Mouse (Mus musculus) cerebellum, postnatal 4 days (tissue): ENCODE data around the gene Tpm1.

Experiments
- DNase-seq, 2 experiments: peaks; one replicate each; pipeline ENCODE4 v3.0.0; 2022; ENCODE audit warnings: low spot score in 2 of 2, mixed read lengths in 1 of 2

Gene Tpm1

DNA sequence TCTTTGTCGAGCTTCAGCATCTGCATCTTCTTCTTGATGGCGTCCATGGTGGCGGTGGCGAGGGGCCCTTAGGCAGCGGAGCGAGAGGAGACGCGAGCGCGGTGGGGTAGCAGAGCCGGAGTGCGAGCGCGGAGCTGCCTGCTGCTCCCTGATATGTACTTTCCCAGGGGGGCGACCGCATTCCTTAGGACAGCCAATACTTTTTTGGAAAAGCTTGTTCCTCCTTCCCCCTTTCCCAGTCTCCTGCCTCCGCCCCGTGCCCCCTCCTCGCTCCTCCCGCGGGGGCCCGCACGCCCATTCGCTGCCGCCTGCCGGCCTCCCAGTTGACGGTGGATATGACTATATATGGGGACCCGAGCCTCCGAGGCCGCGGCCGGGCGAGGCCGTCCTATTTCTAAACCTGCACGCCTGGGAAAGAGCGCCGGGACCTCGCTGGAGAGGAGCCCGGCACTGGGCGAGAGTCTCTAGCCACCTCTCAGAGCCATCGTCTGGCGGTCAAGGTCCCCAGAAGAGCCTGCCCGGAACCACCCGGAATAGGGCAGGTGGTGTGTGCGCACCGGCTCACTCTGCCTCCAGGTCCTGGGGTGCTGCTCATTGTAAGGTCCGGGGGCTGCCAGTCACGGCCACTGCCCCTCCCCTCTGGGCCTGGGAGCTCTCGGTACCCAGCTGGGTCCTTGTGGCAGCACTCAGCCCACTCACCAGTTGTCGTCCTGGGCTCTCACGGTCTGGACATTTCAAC lies at the start of gene Tpm1:
TSS of gene Tpm1 (minus strand) at position 321 of the 739 bp plus-strand sequence.
- DNase-seq, result peak in 1 of 2 experiments; percentile 32

DNA sequence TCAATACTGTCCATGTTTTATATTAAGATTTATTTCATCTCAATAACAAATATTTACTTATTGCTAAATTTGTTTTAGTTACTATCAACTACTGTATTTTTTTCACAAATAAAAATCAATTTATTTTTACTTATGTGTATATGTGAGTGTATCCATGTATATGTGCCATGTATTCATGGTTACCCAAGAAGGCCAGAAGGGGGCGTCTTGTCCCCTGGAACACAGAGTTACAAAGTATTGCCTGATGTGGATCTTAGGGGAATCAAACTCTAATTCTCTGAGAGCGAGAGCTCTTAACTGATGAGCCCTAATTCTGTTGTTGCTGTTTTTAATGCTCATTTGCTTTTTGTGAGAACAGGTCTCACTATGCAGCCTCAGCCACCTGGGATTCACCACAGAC lies 45.2 kb upstream of the Tpm1 start:
- no peak for DNase-seq

DNA sequence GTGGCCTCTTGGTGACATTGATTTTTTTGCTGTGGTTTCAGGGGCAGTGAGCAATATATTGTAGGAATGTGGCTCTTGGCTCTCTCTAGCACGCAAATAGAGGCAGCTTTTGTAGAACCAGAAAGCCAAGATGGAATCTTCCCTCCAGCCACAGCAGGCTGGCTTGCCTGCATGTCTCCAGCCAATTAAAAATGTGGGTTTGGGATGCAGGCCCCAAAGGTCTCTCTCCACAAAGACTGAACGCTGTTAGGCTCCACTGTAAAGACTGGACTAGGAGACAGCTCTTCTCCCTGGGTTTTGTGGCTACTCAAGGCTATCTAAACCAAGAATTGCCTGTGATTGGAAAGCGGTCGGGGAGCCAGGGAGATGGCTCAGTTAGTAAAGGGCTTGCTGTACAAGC lies 43.0 kb upstream of the Tpm1 start:
- DNase-seq, result no peak

DNA sequence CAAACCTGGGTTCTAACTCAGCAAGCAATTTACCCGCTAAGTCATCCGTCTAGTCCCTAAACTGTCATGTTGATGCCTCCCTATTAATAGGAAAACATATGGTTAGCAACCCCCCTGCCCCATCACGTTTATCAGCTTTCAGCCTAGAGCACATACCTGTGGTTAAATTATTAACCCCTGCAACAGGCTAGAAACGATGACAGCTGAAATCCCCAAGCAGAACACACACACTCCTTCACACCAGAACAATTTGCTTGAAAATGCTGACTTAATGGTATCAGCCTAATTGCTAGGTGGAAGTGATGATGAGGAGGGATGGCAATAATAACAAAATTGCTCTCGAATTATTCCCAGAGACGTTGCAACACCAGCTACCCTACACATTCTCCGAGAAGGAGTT lies 42.4 kb upstream of the Tpm1 start:
- DNase-seq, result no peak

DNA sequence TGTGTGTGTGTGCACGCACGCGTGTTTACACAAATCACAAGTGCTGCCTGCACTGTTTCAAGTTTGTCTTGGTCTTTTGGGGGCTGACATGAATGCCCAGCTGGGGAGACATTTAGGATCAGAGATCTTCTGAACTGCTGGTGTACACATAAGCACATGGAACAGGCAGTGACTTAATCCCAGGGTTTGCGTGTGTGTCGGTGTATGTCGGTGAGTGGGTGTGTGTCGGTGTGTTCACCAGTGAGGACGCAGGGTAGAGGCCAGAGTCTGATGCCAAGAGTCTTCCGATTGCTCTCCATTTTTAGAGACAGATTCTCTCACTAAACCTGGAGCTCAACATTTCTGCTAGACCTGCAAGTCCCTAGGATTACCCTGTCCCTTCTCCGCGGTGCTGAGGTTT lies 41.9 kb upstream of the Tpm1 start:
- no peak for DNase-seq

DNA sequence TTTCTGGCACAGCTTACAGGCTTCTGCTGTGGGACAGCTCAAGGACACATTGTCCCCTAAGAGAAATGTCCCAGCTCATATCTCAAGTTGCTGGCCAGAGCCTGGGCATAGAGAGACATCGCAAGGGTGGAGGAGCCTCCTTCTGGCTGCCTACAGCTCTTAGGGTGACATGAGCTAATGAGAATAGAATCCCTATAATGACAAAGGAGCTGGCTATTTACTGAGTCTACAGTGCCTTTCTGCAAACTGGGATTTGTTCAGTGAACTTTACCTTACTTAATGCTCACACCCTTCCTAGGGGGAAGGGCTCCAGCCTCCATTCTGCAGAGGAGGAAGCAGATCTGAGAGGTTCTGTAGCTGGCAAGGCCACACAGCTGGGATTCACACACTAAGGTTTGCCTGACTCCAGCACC lies 41.4 kb upstream of the Tpm1 start:
- DNase-seq, result no peak

DNA sequence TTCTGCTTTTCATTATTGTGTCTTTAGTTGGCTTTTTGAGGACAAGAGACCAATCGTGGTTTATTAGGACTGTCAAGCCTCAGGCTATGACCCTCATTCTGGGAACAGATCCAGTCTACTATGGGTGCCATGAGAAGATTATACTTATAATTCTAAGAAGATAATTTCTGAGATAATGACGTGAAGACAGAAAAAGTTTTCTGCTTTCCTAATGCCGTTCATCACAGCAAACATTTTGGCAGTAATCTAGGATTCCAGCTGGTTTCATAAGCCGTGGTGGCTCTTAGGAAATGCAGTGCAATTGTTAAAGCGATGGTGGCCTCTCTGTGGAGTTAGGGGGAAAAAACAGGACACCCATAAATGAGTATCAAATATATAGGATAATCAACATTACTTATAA lies 40.0 kb upstream of the Tpm1 start:
- DNase-seq, result no peak

DNA sequence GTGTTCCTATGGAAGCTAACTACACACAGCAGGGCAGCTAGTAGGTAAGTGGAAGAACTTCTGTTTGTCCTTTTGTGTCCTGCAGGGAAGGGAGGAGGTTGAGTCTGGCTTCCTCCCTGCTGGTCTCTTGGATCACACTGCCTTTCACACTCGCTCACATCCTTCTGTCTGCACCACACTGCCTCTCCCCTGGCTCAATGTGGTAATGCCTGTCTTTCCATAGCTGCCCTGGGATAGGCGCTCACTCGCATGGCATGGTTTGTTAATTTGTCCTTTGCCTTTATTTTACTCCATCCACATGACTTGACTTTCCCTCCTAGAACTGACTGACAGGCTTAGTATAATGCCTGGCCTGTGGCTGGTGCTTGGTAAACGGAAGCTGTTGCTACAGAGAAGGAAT lies 34.6 kb upstream of the Tpm1 start:
- DNase-seq, result no peak

DNA sequence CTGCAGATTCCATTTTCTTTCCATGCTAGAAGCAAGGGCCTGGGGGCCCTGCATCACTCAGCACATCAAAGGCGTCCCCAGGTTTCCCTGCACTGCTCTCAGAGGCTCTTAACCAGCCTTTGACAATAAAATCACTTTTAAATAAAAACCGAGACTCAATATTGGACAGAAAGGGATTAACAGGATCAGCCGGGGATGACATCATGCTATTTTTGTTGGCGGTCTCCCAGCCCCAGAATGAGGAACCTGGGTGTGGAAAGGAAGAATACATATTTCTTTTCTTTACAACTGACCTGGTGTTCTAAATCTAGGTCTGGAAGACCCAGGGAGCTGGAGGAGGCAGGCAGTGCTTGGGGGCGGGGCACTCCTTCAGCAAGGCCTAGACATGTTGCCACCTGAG lies 32.5 kb upstream of the Tpm1 start:
- no peak for DNase-seq

DNA sequence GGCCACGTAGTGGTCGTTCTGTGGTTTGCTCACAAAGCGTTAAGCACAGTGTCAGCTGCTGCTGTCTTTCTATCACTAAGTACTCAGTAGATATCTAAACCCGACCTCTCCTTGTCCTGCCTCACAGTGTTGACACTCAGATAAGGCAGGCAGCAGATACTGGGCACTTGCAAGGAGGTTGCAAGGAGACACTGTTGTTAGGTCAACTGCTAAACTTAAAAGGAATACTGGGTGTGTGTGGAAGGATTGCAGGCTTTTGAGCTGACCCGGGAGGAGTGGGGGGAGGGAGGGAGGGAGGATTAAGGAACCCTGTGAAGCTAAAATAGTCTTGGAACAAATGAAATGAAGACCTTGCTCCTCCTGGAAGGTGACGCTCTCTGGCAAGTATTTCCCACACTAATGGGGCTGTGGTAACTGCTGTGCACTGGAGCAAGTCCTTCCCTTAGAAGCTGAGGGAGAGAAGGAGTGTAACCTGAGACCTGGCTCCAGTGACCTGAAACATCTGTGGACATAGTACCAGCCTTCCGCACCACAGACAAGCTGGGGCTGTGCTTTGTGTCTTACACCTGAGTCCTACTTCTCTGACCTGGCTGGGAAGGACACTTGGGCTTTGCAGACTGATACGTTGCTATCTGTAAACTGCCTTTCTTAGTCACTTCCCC lies 28.6 kb upstream of the Tpm1 start:
- DNase-seq, result no peak

DNA sequence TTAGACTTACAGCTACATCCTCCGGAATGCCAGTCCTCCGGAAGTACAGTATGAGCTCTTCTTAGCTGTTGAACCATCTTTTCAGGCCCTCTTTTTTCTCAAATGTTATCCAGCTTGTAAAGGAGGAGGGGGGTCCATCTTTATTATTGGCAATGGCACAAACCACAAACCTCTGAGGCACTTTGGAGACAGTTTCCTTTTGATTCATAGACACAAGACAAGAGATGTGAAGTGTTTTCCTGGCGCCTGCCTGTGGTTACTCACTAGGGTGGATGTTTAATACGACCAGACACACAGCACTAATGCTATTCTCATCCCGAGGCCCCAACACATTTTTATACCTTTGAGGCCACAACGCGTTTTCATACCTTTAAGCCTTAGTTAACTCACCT lies 28.1 kb upstream of the Tpm1 start:
- DNase-seq, result no peak

DNA sequence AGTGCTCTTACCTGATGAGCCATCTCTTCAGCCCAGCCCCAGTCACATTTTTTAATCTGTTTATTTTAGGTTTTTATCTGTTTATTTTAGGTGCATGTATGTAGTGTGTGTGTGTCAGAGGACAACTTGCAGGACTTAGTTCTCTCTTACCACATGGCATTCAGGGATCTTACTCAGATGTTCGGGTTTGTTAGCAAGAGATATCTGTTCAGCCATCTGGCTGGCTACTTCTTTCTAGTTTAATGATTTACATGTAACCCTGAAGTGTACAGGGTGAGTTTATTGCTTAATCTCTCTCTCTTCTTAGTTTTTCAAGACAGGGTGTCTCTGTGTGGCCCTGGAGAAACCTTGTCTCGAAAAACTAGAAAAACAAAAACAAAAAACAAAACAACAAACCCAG lies 23.0 kb upstream of the Tpm1 start:
- no peak for DNase-seq

DNA sequence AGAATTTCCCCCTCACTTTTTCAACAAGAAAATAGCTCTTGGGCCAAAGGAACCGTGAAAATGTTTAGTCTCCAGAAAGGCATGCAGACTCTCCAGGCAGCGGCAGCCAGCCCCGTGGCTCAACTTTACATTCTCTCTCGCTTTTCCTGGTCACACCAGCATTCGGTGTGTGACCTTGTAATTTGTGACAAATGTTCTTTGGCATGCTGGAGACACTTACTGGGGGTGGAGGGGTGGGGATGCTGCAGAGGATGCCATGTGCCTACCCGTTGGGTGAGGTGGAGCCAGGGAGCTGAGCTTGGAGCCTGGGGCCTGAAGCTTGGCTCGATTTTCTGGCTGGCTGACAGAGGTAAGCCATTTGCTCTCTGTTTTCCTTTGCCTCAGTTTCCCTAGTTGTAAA lies 22.4 kb upstream of the Tpm1 start:
- DNase-seq, result no peak

DNA sequence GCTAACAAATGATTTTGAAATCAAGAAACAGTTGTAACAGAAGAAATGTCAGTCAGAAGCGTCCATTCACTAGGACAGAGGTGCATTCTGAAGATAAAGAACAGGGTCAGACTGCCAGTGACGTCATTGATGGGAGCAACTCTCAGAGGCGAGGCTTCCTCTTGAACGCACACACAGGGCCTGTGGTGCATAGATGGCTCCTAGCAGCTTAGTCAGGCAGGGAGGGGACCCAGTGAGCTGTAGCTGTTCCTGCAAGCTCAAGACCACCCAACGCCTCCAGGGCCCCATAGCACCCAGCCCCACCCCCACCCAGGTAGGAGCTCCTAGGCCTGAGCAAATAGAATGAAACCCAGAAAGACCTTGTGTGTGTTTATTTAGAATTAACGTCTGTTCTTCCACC lies 21.9 kb upstream of the Tpm1 start:
- DNase-seq, result no peak

DNA sequence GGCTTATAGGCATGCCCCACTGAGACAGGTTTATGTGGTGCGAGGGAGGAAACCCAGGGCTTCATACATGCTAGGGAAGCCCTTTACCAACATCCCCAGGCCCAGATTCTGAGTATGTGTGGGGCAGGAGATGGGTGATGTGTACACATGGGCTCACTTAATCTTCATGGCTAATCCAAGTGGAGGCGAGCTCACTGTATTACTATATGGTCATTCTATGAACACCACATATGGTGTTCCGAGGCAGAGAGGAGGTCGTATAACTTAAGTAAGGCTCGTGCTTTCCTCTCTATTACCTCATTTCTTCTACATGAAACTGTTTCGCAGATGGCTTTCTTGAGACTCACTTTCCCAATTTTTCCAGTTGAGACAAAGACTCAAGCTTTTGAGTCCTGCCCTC lies 17.4 kb upstream of the Tpm1 start:
- no peak for DNase-seq

DNA sequence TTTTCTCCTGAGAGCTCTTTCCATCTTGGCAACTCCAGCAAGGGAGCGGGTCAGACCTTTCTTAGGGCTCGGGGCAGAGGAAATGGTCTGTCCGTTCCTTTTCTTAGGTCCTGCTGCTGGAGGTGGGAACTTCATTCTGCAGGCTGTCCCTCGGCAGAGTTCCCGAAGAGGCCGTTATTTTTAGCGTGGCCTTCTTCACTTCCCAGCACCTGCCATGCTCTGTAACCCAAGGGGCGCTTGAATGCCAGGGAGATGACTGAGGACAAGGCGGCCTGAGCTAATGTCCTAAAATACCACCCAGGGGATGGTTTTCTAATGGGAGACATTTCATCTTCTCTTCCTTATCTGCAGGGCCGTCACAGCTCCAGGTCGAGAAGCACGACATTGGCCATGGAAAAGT lies 10.5 kb upstream of the Tpm1 start:
- DNase-seq, result no peak

DNA sequence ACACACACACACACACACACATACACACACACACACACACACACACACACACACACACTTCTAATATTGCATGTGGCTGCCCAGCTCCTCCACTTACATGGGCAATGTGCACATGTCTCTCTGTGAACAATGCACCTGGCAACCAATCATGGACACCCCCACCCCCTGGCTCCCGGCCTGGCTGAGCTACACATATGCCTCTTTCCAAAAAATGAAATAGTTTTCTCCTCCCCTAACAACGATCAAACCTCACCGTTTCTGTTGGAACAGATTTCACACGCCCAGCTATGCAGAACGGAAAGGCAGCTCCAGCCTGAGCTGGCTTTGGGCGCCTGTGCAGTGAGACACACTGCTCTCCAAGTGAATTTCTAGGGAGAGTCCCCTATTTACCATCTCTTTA lies 9.2 kb upstream of the Tpm1 start:
- DNase-seq, result no peak

DNA sequence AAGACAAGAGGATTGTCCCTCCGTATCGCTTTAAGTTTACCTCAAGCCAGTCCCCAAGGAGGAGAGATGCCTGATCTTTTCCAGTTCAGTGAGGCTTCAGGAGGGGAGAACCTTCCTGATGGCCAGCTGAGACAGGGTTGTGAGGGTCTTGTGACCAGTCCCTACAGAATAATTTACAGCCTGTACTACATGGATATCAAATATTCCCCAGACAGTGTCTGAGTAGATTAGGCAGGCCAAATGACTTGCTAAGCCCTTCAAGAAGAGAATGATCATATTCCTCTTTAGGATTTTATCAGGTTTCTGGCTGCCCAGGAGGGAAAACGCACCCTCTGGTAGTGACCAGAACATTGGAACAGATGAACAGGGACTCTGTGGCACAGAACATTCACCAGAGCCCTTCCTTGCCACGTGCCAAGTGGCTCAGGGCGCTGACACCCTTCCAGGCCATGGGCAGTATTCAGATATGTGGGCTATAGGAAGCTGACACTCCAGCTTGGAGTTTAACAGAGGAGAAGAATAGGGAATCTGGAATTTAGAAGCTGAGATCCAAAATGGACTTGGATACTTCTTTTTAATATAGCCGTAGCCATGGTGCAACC lies 1.6 kb upstream of the Tpm1 start:
- DNase-seq, result no peak

DNA sequence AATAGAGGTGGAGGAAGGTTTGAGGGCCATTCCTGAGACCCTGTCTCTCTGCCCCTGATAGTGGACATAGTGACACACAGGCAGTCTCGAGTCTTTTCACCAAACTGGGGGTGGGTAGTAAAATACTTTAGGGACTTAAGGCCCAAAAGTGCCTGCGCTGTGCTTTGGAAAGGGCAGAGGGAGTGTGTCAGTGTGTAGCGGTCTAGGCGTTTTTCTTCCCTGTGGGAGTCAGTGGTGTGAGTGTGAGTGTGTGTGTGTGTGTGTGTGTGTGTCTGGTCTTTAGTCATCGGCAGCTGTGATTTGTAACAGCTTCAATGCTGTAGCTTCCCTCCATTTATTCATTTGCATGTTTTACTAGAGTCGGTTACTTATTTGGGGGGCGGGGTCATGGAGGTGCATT lies 630 bp upstream of the Tpm1 start:
- DNase-seq, result no peak

DNA sequence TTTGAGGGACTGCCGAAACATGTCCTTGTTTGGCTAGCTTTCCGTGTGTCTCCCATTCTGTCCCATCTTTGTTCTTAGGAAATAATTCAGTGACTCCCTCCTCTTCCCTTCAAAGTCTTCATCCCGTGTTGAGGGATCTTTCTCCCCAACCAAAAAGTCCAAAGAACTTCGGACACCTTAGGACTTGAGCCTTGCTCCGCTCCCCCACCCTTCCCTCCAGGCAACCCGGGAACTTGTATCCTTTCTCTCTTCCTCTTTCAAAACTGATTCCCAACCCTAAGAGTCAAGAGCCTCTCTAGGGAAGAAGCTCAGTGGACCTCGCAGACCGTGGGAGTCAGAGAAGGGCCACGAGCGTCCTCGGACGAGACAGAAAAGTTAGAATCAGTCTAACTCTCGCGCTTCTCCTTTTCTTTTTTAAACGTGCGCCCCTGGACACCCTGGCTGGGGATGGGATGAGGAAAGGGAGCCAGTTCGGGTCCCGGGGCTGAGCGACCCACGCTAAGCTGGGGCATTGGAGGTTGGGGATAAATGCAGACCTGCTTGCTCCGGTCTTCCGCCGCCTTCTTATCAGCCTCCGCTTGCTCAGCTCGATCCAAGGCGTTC lies 622 bp downstream of the Tpm1 start:
- no peak for DNase-seq

DNA sequence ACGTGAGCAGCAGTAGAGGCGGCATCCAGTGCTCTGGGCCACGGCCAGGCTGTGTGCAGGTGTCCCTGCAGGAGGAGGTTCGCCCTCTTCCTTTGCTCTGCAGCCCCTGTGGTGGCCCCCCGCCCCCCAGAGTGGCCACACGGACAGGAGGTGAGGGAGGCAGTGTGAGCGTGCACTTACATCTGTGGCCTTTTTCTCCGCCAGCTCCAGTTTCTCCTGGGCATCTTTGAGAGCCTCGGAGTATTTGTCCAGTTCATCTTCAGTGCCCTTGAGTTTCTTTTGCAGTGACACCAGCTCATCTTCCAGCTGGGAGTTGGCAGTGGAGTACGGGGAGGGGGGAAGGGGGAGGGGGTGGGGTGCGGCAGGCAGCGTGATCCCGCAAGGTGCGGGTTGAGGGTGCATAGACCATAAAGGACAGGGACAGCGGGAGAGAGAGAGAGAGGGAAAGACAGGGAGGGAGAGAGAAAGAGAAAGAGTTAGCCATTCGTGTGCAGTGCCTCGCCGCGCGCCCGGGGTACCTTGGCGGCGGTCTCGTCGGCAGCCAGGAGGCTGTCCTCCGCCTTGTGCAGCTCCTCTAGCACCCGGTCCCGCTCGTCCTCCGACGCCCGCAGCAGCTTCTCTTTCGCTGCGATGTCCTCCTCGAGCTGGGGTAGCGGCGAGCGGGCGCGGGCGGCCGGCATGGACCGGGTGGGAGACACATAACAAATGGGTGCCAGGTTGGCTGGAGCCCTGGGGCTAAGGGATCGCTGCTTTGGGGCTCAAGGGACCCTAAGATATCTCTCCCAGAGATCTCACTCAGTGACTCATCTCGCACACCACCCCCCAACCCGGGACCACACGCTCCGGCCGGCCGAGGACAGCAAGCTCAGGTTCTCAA lies 1.4 kb downstream of the Tpm1 start:
- peak in 1 of 2 experiments; percentile 19 for DNase-seq
